Mouse (Mus musculus) right cerebral cortex, postnatal 25 days (tissue): ENCODE results near the gene Col20a1.

ENCODE experiments used
- DNase-seq: peaks from one replicate; pipeline ENCODE4 v3.0.0; 2022

Col20a1 gene

DNA sequence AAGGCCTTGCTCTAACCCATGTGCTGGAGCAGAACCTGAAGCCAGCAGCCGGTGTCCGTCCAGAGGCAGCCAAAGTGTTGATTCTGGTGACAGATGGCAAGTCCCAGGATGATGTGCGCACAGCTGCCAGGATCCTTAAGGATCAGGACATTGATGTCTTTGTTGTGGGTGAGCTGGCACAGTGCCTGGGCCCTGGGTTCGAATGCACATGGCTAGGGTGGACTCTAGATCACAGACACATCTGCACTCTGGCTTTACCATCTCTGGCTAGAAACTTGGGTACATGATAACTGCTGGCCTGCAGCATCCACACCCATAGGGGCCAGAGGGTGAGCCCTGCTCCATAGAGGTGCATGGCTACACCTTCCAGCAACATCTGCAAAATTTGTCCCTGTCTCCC lies 9.1 kb downstream of the Col20a1 start:
- DNase-seq, result no peak

DNA sequence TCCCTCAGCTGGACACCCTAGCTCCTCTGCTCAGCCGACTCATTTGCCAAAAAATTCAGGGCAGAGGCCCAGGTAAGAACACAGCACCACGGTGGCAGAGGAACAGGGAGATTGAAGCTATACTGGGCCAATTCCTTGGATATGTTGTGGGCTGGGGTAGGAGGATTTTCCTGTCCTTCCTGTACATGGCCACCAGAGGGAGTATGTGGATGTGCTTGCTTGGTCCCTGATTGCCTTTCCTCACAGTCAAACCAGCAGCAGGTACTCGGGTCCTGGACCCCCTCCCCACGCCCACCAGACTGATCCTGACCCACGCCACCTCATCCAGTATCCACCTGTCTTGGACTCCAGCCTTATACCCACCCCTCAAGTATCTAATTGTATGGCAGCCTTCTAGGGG lies 10.1 kb downstream of the Col20a1 start:
- peak; percentile 61 for DNase-seq

DNA sequence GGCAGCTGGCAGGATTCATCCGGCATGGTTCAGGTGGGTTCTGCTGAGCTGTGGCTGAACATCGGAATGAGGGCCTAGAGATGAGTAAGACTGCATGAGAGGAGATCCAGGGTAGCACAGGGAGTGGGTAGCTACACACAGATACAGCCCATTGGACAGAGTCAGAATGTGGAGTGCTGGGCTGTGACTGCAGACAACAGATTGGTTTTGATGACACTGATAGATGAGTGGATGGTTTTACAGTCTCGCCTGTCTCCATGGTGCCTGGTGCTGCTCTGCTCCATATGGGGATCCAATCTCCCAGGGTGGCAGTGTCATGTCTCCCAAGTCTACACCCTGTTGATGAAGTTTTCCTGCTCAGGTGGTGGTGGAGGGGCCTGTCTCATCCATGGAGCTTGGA lies 10.6 kb downstream of the Col20a1 start:
- no peak for DNase-seq

- no peak for DNase-seq
Observed at GRCm38 (mm10) chr2:181007054-181007453, 20.7 kb downstream of the Col20a1 start.

- no peak for DNase-seq
Observed at GRCm38 (mm10) chr2:181008339-181008738, 22.0 kb downstream of the Col20a1 start.

- no peak for DNase-seq
Observed at GRCm38 (mm10) chr2:181031406-181031934, 45.1 kb downstream of the Col20a1 start.

DNA sequence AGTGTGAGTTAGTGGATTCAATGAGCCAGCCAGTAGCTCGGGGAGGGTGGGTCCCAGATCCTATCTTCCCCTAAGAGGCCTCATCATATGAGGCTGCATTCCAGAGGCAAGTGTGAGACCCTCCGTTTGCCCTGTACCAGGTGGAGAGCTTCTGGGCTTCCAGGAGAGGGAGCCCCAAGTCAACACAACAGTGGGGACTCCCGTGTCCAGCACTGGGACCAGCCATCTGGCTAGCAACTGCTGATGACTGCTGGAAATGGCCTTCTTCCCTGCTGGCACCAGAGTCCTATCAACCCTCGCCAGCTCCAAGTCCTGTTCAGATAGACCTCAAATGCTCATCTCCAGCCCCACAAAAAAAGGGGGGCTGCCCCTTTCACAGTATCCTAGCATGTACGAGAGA lies 46.1 kb downstream of the Col20a1 start:
- DNase-seq, result no peak

- DNase-seq, result no peak
Observed at GRCm38 (mm10) chr2:181033310-181033709, 47.0 kb downstream of the Col20a1 start.

- no peak for DNase-seq
Observed at GRCm38 (mm10) chr2:181035186-181035585, 48.9 kb downstream of the Col20a1 start.

- no peak for DNase-seq
Observed at GRCm38 (mm10) chr2:181036561-181036960, 50.2 kb downstream of the Col20a1 start.

- peak; percentile 39 for DNase-seq
Observed at GRCm38 (mm10) chr2:181038644-181039355, 52.5 kb downstream of the Col20a1 start.

DNA sequence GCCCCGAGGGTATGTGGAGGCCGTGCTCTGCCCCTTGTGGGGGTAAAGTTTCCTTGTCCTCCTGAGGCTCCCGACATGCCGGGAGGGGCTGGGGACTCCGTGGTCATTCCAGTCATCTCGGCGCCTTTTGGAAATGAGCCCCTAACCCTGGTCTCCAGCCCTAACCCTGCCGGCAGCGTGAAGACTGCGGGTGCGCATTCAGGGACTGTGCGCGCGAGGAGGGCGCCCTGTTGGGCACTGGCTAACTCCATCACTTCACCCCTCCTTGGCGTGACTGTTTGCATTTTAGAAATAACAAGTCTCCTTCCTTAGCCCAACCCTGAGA lies 53.0 kb downstream of the Col20a1 start:
- DNase-seq, result peak; percentile 26

DNA sequence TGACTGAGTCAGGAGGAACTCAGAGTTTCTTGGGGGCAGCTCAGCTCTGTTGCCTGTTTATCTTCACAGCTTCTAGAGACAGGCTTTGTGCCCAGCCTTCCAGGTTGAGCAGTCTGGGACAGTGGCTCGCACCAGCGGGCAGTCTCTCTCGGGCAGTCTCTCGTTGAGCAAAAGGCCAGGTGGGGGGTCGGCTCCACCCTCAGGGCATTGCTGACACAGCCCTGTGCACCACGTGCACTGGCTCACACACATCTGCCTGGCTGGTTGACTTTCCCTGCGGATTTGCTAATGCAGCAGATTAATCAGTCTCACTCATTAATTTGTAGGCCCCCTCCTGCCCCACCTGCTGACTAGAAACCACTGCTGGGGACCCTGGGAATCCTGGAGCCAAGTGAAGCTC lies 55.6 kb downstream of the Col20a1 start:
- no peak for DNase-seq

- DNase-seq, result no peak
Observed at GRCm38 (mm10) chr2:181042376-181042775, 56.0 kb downstream of the Col20a1 start.

- no peak for DNase-seq
Observed at GRCm38 (mm10) chr2:181043437-181043836, 57.1 kb downstream of the Col20a1 start, which contains the start of gene Chrna4. Gene Chrna4 (minus strand): TSS chr2:181043546.

GRCm38 (mm10) chr2:181044001-181044400 lies 57.7 kb downstream of the Col20a1 start:
- DNase-seq, result no peak

DNA sequence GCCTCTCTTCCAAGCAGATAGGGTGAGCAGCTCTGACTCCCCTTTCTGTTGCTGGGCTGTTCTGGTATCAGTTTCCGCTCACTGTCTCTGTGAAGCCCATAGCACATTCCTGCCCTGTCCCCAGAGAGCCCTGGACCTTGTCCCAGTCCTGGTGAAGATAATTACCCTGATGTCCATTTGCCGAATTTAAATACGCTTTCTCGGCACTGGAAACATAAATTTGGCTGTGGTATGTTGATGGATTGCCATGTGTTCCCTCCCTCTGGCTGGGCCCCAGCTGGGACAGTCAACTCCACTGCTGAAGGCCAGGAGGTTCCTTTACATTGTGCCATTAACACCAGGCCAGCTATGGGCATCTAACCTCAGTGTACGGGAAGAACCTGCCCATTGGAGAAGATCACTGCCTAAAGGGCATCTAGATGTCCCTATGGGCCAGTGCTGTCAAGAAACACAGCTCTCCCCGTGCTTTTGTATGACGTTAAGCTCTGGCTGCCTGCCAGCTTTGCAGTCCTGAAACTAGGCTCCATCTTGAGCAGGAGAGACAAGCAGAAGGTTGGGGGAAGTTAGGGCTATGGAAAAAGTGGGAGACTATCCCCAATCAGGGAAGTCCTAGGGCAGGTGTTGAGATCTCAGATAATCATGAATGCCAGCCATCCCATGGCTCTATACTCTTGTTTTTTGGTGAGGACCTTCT lies 62.1 kb downstream of the Col20a1 start:
- DNase-seq, result no peak

GRCm38 (mm10) chr2:181048986-181049385 lies 62.7 kb downstream of the Col20a1 start:
- no peak for DNase-seq

DNA sequence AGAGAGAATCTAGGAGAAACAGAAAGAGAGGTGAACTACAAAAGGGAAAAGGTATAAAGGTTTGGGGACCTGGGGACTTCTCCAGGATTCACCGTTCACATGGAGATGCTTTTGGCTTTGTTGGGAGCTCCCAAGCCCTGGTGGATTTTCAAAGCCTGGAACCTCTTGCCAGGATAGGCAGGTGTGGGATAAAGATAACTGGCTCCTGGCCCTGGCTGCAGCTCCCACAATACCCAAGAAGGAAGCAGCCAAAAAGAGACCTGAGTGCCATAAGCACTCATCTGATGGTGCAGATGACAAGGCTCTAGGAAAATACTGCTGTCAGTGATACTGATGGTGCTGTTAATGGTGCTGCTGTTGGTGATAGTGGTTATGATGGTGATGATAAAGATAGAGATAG lies 65.8 kb downstream of the Col20a1 start:
- DNase-seq, result no peak

DNA sequence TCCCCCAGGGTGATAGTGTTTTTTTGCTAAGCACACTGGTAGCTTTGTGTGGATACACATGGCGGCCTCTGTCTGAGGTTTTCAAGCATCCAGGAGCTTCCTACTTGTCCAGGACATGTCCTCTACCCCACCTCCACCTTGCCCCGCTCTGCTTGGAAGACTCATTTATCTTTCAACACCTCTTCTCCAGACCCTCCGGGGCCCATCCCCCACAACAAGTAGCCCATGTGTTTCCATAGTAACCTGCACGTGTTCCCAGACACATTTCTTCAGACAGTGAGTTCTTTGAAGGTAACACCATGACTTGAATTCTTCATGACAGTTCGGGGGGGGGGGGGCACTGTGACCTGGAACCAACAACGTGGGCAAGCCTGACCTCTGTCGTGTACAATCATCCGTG lies 71.0 kb downstream of the Col20a1 start:
- DNase-seq, result no peak

DNA sequence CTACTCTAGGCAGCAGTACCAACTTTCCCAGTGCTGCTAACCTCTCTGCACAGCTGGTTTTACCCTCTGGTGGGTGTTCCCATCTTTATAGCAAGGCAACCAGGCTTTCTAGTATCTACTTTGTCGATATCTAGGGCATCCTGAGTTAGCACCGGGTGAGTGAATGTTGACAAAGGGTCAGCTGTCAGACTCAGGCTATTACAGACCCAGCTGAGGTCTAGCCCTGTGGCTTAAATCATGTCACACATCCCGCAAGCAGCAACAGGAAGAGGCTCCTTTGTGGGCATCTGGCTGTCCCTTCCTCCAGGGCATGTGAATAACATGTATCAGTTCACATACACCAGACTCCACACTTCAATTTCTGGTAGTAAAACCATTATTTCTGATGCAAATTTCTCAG lies 71.9 kb downstream of the Col20a1 start:
- DNase-seq, result no peak

DNA sequence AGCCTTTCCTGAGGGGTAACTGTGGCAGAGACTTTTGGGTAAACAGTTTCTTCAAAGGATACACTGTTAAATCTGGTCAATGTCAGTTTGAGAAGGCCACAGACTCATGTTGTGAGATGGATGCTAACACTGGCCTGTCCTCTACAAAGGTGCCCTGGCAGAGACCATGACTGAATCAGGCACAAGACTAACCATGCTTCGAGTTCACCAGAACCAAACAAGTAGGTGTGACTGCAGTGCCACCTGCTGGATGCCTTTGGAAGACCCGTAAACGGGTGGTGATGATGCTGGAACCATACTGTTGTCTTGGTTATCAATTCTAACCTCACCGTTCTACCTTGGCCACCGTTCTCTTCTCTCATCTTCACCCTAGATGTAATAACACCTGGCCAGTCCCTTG lies 73.8 kb downstream of the Col20a1 start:
- DNase-seq, result peak; percentile 69

- DNase-seq, result no peak
Observed at GRCm38 (mm10) chr2:181065827-181066226, 79.5 kb downstream of the Col20a1 start.
